Mouse (Mus musculus) spleen, postnatal 36 days (tissue): ENCODE results near the gene Adipoq.

Experiments
- DNase-seq, 2 experiments: peaks; one replicate each; pipeline ENCODE4 v3.0.0; 2022; ENCODE audit warnings: low spot score in 2 of 2, mixed read lengths in 1 of 2

Adipoq gene

DNA sequence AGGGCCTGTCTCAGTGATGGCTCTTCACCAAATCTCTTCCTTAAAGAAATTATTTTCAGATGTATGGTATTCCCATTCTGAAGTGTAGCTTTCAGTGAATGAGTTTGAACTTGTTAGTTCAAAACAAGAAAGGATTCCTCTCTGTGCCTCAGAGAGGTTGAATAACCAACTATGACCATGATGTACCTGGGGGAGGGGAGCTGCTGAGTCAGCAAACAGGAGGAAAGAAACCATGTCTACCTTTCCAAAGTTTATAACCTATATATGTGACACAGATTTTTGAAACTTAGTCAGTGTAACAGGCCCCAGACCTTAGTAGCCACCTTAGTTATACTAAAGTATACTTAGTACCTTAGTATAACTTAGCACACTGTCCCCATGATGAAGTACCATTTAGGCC is 55.2 kb downstream of the Adipoq start:
- DNase-seq = no peak
